Mouse (Mus musculus): ENCODE results near the gene Bcl2l14. TPM values are rescaled to one million over a fixed set of nuclear protein-coding genes. Genes with fewer than 3 reads are reported as not detected.

The Bcl2l14 gene
- polyA plus RNA-seq, 1 experiment from 2014 or later = not detected

DNA sequence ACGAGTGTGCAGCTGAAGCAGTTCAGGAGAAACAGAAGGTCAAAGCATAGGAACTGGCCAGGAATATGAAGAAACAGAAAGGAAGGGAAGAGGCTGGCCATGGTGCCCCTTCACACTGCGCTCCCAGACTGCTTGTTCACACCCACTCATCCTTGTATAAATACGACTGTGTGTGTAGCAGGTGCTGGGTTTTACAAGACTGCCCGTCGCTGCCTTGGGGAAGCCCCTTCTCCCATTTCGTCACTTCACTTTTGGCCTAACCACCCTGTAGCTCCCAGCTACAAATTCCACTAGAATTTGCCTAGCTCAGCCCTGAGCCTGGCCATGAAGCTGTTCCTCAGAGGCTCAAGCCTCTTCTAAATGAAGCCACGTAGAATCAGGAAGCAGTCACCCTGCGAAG, 24.3 kb downstream of the Bcl2l14 start:
- 88% methylated on average over 8 of the region's 8 CpGs for WGBS
- Histone ChIP-seq H3K27ac (ENCODE audit: low read length) (no peak overlapping the region), H3K27me3 (replicated peaks; ENCODE audit: control insufficient read depth, insufficient read depth, low read length) (no peaks in the 10 kb centered on the region), H3K9ac (replicated peaks; ENCODE audit: low read depth, low read length) (no peak overlapping the region), H3K4me2 (ENCODE audit: low read length) (no peak overlapping the region), H3K4me1 (replicated peaks; ENCODE audit: control insufficient read depth, insufficient read depth, low read length) (no peaks in the 10 kb centered on the region), H3K36me3 (ENCODE audit: control insufficient read depth, insufficient read depth) (no peaks in the 10 kb centered on the region), H3K9me3 (ENCODE audit: control insufficient read depth, low read length) (no peaks in the 10 kb centered on the region), H3K4me3 (replicated peaks; ENCODE audit: low read length) (no peak overlapping the region)
- no peak for ATAC-seq

DNA sequence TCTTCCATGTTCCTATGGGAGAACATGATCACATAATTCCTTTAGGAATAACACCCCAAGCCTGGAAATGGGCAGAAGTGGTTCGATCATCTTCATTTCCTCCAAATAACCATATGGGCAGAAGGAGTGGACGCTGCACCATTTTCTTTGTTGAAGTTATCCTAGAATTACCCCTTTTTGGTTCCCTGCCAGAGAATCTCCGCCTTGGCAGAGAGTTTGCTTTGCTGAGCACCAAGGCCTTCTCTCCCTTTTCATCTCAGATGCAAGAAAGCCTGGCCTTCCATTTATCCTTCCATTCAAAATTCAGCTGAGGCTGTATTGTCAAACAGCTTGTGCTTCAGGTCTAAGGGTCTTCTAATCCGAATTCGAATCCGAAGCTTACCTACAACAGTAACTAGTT, 25.8 kb downstream of the Bcl2l14 start:
- no peaks in the 10 kb centered on the region for H3K4me1 ChIP-seq (replicated peaks; ENCODE audit: control insufficient read depth, insufficient read depth, low read length)
- no peak overlapping the region for H3K27ac ChIP-seq (ENCODE audit: low read length)
- H3K4me3 ChIP-seq (replicated peaks; ENCODE audit: low read length) = no peak overlapping the region
- H3K9me3 ChIP-seq (ENCODE audit: control insufficient read depth, low read length) = no peaks in the 10 kb centered on the region
- no peaks in the 10 kb centered on the region for H3K27me3 ChIP-seq (replicated peaks; ENCODE audit: control insufficient read depth, insufficient read depth, low read length)
- H3K4me2 ChIP-seq (ENCODE audit: low read length) = no peak overlapping the region
- 68% methylated on average over 6 of the region's 6 CpGs for WGBS
- no peaks in the 10 kb centered on the region for H3K36me3 ChIP-seq (ENCODE audit: control insufficient read depth, insufficient read depth)
- ATAC-seq = no peak
- H3K9ac ChIP-seq (replicated peaks; ENCODE audit: low read depth, low read length) = no peak overlapping the region

DNA sequence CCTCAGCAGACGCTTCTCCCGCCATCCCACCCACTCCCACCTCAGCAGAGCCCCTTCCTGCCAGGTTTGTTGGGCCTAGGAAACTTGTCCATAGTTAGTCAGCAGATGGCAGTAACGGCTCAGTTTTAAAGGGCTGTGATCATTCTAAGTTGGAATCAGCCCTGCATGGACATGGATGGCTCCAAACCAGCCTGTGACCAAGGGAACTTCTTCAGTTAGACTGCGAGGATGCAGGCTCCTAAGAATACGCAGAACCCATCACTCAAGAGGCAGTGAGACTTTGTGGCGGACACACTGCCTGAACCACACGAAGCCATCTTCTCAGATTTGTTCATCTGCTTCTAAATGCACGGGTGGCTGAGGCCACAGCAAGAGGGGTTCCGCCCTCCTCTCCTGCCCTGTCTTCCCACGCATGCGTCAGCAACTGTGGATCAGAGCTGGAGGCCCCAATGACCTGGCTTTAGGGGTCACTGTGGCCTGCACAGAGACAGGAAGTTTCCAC, 29.1 kb downstream of the Bcl2l14 start:
- no peak overlapping the region for H3K27ac ChIP-seq (ENCODE audit: low read length)
- peak overlapping the region; percentile 20; the same call in 1 of the 2 replicates for H3K4me2 ChIP-seq (ENCODE audit: low read length)
- H3K4me1 ChIP-seq (replicated peaks; ENCODE audit: control insufficient read depth, insufficient read depth, low read length) = no peaks in the 10 kb centered on the region
- no peak overlapping the region for H3K9ac ChIP-seq (replicated peaks; ENCODE audit: low read depth, low read length)
- peak; percentile 93 for ATAC-seq
- H3K36me3 ChIP-seq (ENCODE audit: control insufficient read depth, insufficient read depth) = no peaks in the 10 kb centered on the region
- H3K4me3 ChIP-seq (replicated peaks; ENCODE audit: low read length) = no peak overlapping the region
- no peaks in the 10 kb centered on the region for H3K9me3 ChIP-seq (ENCODE audit: control insufficient read depth, low read length)
- WGBS = 43% methylated on average over 11 of the region's 11 CpGs
- H3K27me3 ChIP-seq (replicated peaks; ENCODE audit: control insufficient read depth, insufficient read depth, low read length) = no peaks in the 10 kb centered on the region

DNA sequence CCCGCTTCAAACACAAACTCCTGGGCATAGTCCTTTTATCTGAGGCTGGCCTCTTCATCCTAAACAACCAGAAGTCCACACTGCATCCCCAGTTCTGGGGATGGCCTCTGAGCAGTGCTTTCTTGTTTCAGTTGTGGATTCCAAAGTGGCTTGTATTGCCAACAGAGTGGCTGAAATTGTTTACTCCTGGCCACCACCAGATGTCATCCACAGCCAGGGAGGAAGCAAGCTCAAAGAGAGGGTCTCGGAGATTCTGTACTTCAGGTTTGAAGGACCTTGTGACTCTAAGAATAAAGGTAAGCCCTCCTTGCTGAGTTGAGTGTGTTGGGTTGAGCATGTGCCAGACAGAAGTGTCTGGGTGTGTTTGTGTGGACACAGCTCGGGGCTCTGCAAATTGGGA, 31.0 kb downstream of the Bcl2l14 start:
- H3K4me1 ChIP-seq (replicated peaks; ENCODE audit: control insufficient read depth, insufficient read depth, low read length) = no peaks in the 10 kb centered on the region
- no peak for ATAC-seq
- H3K4me2 ChIP-seq (ENCODE audit: low read length) = no peak overlapping the region
- no peaks in the 10 kb centered on the region for H3K9me3 ChIP-seq (ENCODE audit: control insufficient read depth, low read length)
- H3K4me3 ChIP-seq (replicated peaks; ENCODE audit: low read length) = no peak overlapping the region
- H3K27ac ChIP-seq (ENCODE audit: low read length) = no peak overlapping the region
- H3K9ac ChIP-seq (replicated peaks; ENCODE audit: low read depth, low read length) = no peak overlapping the region
- H3K27me3 ChIP-seq (replicated peaks; ENCODE audit: control insufficient read depth, insufficient read depth, low read length) = no peaks in the 10 kb centered on the region
- 82% methylated on average over 3 of the region's 3 CpGs for WGBS
- H3K36me3 ChIP-seq (ENCODE audit: control insufficient read depth, insufficient read depth) = no peaks in the 10 kb centered on the region

DNA sequence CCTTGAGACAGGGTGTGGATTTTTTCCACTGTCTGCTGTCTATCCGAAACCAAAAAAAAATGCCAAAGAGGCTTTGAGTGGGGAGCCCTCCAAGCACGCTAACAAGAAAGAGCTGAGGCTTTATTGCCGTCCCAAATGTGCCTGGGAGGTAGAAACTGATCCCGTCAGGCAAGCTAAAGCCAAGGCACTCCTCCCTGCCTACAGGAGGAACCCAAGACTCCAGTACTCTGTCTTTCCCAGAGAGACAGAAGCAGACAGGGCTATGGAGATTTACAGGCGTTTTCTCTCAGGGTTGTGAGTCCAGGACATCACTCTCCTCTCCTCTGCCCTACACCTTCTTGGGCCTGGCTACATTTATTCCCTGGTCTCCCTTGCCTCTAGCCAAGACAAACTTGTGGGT, 32.3 kb downstream of the Bcl2l14 start:
- Histone ChIP-seq H3K9me3 (ENCODE audit: control insufficient read depth, low read length) (no peaks in the 10 kb centered on the region), H3K4me3 (replicated peaks; ENCODE audit: low read length) (no peak overlapping the region), H3K4me2 (ENCODE audit: low read length) (no peak overlapping the region), H3K36me3 (ENCODE audit: control insufficient read depth, insufficient read depth) (no peaks in the 10 kb centered on the region), H3K9ac (replicated peaks; ENCODE audit: low read depth, low read length) (no peak overlapping the region), H3K4me1 (replicated peaks; ENCODE audit: control insufficient read depth, insufficient read depth, low read length) (no peaks in the 10 kb centered on the region), H3K27ac (ENCODE audit: low read length) (no peak overlapping the region), H3K27me3 (replicated peaks; ENCODE audit: control insufficient read depth, insufficient read depth, low read length) (no peaks in the 10 kb centered on the region)
- no peak for ATAC-seq
- WGBS = 78% methylated on average over 5 of the region's 5 CpGs

DNA sequence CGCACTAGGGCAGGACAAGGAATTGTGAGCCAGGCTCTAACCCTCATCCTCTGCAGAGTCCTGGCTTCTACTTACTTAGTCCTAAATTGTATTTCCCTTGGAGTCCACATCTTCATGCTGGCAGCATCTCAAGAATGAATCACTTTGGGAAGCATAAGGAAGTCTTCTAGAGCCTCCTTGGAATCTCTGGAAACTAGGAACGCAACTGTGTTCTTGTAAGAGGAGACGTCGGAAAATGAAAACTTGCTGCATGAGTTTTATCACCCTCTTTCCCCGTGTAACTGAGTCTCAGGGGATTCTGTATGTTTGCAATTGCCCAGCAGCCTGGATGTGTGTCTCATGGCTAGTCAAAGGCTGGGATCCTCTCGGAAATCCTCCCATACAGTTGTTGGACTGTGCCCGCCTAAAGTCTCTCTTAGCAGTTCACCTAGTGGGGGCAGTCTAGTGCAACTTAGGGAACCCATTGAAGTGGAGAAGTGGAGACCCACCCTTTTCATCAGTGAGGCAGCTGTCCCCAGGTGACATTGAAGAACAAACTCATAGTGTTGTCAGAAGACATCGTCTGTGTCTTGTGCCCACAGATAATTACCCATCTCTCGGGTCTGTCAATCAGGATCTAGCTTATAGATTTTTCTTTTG, 34.2 kb downstream of the Bcl2l14 start:
- Histone ChIP-seq H3K27ac (ENCODE audit: low read length) (no peak overlapping the region), H3K9me3 (ENCODE audit: control insufficient read depth, low read length) (no peaks in the 10 kb centered on the region), H3K27me3 (replicated peaks; ENCODE audit: control insufficient read depth, insufficient read depth, low read length) (no peaks in the 10 kb centered on the region), H3K4me1 (replicated peaks; ENCODE audit: control insufficient read depth, insufficient read depth, low read length) (no peaks in the 10 kb centered on the region), H3K36me3 (ENCODE audit: control insufficient read depth, insufficient read depth) (no peaks in the 10 kb centered on the region), H3K4me3 (replicated peaks; ENCODE audit: low read length) (no peak overlapping the region), H3K9ac (replicated peaks; ENCODE audit: low read depth, low read length) (no peak overlapping the region), H3K4me2 (ENCODE audit: low read length) (no peak overlapping the region)
- ATAC-seq = no peak
- 89% methylated on average over 9 of the region's 9 CpGs for WGBS

DNA sequence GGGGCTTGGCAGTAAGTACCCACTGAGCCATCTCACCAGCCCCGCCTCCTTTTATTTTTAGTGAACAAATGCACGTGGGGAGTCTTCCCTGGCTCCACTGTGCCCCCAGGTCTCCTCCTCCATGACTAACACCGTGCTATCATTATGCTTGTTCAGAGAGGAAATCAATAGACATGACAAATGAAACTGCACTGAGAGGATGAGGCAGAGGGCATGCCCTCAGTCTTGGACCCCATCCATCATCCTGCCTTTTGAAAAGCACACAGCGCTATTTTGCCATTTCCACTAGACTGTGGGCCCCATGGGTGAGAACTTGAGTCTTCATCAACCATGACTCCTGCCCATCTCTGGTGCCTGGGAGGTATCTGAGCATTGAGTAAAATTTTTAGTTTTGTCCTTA, 35.5 kb downstream of the Bcl2l14 start:
- no peaks in the 10 kb centered on the region for H3K9me3 ChIP-seq (ENCODE audit: control insufficient read depth, low read length)
- H3K4me2 ChIP-seq (ENCODE audit: low read length) = no peak overlapping the region
- H3K9ac ChIP-seq (replicated peaks; ENCODE audit: low read depth, low read length) = no peak overlapping the region
- no peak for ATAC-seq
- no peak overlapping the region for H3K27ac ChIP-seq (ENCODE audit: low read length)
- H3K27me3 ChIP-seq (replicated peaks; ENCODE audit: control insufficient read depth, insufficient read depth, low read length) = no peaks in the 10 kb centered on the region
- WGBS = 75% methylated on average over 4 of the region's 4 CpGs
- H3K36me3 ChIP-seq (ENCODE audit: control insufficient read depth, insufficient read depth) = no peaks in the 10 kb centered on the region
- H3K4me1 ChIP-seq (replicated peaks; ENCODE audit: control insufficient read depth, insufficient read depth, low read length) = no peaks in the 10 kb centered on the region
- no peak overlapping the region for H3K4me3 ChIP-seq (replicated peaks; ENCODE audit: low read length)

DNA sequence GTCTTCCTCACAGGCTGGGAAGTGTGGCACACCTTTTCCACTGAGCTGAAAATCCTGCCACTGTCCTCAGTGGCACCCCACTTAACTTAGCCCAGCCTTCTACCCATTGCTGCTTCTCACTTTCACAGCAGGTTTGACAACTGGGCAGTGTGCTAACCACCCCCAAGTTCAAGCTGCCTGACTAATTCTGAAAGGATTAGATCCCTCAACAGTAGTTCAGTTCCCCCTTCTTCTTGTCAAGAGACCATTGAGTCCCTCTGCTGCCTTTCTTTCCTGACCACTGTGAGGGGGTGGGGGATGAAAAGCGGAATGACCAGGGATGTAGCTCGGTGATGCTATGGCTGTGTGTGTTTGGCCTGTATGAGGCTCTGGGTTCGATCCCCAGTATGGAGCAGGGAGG, 37.2 kb downstream of the Bcl2l14 start:
- H3K27ac ChIP-seq (ENCODE audit: low read length) = no peak overlapping the region
- no peaks in the 10 kb centered on the region for H3K36me3 ChIP-seq (ENCODE audit: control insufficient read depth, insufficient read depth)
- WGBS = 78% methylated on average over 3 of the region's 3 CpGs
- H3K9ac ChIP-seq (replicated peaks; ENCODE audit: low read depth, low read length) = no peak overlapping the region
- no peaks in the 10 kb centered on the region for H3K27me3 ChIP-seq (replicated peaks; ENCODE audit: control insufficient read depth, insufficient read depth, low read length)
- no peaks in the 10 kb centered on the region for H3K9me3 ChIP-seq (ENCODE audit: control insufficient read depth, low read length)
- no peak overlapping the region for H3K4me3 ChIP-seq (replicated peaks; ENCODE audit: low read length)
- H3K4me2 ChIP-seq (ENCODE audit: low read length) = no peak overlapping the region
- no peak for ATAC-seq
- H3K4me1 ChIP-seq (replicated peaks; ENCODE audit: control insufficient read depth, insufficient read depth, low read length) = no peaks in the 10 kb centered on the region

DNA sequence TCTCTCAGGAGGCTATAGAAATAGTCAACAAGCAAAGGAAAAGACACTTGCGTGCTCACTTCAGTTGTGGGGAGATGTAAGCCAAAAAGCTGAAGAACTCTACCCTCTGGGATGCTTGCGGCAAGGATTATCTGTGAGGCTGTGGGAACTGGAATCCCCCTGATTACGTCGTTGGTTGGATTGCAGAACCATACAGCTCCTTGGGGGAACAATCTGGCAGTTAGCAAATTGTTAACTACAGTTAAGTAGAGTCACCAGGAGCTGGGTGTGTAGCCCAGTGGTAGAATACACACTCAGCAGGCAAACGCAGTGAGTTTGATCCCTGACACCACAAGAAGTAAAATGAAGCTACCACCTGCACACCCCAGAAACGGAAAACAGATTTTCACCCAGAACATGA, 37.9 kb downstream of the Bcl2l14 start:
- H3K27ac ChIP-seq (ENCODE audit: low read length) = no peak overlapping the region
- H3K4me2 ChIP-seq (ENCODE audit: low read length) = no peak overlapping the region
- no peaks in the 10 kb centered on the region for H3K9me3 ChIP-seq (ENCODE audit: control insufficient read depth, low read length)
- WGBS = 65% methylated on average over 6 of the region's 6 CpGs
- H3K27me3 ChIP-seq (replicated peaks; ENCODE audit: control insufficient read depth, insufficient read depth, low read length) = no peaks in the 10 kb centered on the region
- no peak overlapping the region for H3K9ac ChIP-seq (replicated peaks; ENCODE audit: low read depth, low read length)
- H3K4me1 ChIP-seq (replicated peaks; ENCODE audit: control insufficient read depth, insufficient read depth, low read length) = peaks cover 4% of the 10 kb centered on the region; the same call in 1 of the 2 replicates
- ATAC-seq = no peak
- H3K4me3 ChIP-seq (replicated peaks; ENCODE audit: low read length) = no peak overlapping the region
- no peaks in the 10 kb centered on the region for H3K36me3 ChIP-seq (ENCODE audit: control insufficient read depth, insufficient read depth)

All from forebrain, embryonic 16.5 days (tissue).